Mouse (Mus musculus) heart, embryonic 12.5 days (tissue): ENCODE results near the gene Ewsr1. TPM values are rescaled to one million over a fixed set of nuclear protein-coding genes. Genes with fewer than 3 reads are reported as not detected.

Experiments
- ATAC-seq: fragments of 200-750 bp; cut with Nextera tagmentation; 2 replicates; pipeline ENCODE4 v1.8.0; 2017; ENCODE audit warnings: moderate TSS enrichment, moderate library complexity; ENCODE audit not compliant: insufficient number of reproducible peaks, low FRiP score
- H3K27ac ChIP-seq: fragments of 300-500 bp; sonication (generic); 2 replicates; pipeline ENCODE4 v1.5.1; 2016; ENCODE audit warnings: mild to moderate bottlenecking, moderate library complexity; ENCODE audit not compliant: poor library complexity, severe bottlenecking
- H3K27me3 ChIP-seq: fragments of 300-500 bp; sonication (generic); replicated peaks from 2 replicates; pipeline ENCODE4 v1.6.1; 2016; ENCODE audit warnings: mild to moderate bottlenecking, moderate library complexity
- H3K36me3 ChIP-seq: fragments of 300-500 bp; sonication (generic); 2 replicates; pipeline ENCODE4 v1.6.1; 2016; ENCODE audit warnings: mild to moderate bottlenecking, moderate library complexity
- H3K4me1 ChIP-seq: fragments of 300-500 bp; sonication (generic); replicated peaks from 2 replicates; pipeline ENCODE4 v1.6.1; 2016; ENCODE audit warnings: mild to moderate bottlenecking
- H3K4me2 ChIP-seq: fragments of 300-500 bp; sonication (generic); 2 replicates; pipeline ENCODE4 v1.6.1; 2016; ENCODE audit warnings: mild to moderate bottlenecking, moderate library complexity
- H3K4me3 ChIP-seq: fragments of 300-500 bp; sonication (generic); 2 replicates; pipeline ENCODE4 v1.5.1; 2016; ENCODE audit warnings: mild to moderate bottlenecking
- H3K9ac ChIP-seq: fragments of 300-500 bp; sonication (generic); 2 replicates; pipeline ENCODE4 v1.6.1; 2016; ENCODE audit warnings: mild to moderate bottlenecking, moderate library complexity
- H3K9me3 ChIP-seq: fragments of 300-500 bp; sonication (generic); replicated peaks from 2 replicates; pipeline ENCODE4 v1.6.1; 2016; ENCODE audit warnings: mild to moderate bottlenecking, moderate library complexity
- WGBS: fragments of 180-500 bp; shearing (Covaris S2); methylation state at CpG from one replicate; pipeline ENCODE4 v1.1.7; 2016; 5-methylcytosine and 5-hydroxymethylcytosine counted together
- polyA plus RNA-seq: library from polyadenylated mRNA; unstranded; fragments of >200 nt; fragmentation: Nextera tagmentation; extraction: Ambion mirVana; gene quantifications from 2 replicates; pipeline ENCODE4 v1.2.1, GENCODE M21; 2016

Ewsr1 gene
- polyA plus RNA-seq, 1 experiment from 2014 or later = 475 TPM

DNA sequence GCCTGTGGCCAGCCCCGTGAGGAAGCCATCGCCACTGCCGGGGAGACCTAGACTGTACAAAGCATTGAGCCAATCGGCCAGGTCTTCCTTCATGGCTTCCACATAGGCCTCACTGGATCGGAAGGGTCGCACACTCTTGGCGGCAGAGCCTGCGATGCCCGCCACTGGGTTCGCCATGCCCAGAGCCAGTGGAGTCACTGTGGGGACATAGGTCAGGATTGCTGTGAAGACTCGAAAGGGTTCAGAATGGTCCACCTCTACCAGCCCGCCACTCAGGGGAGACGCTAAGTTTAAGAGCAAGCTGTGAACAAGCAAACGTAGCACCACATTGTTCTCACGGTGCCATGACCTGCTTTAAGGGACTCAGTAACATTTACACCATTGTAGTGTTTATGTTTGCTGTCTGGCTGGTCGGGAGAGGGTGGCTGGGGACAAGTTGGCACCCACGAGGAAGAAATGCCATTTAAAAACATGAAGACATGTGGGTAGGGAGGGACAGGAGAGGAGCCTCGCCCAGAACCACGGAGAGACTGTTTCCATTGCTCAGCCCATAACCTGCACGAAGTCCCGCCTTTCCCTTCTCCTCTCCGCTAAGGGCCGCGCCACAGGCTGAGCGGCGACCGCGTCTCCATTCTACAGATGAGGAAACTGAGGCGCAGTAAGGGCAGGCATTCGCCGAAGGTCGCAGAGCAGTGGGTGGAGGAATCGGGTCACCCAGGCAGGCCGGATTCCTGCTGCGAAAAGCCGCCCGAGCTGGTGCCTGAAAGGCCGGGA, 34.6 kb downstream of the Ewsr1 start:
- peaks cover 46% of the 10 kb centered on the region for H3K27me3 ChIP-seq
- peak overlapping the region; percentile 87 for H3K4me3 ChIP-seq
- H3K9ac ChIP-seq = peak overlapping the region; percentile 88
- peaks cover 51% of the 10 kb centered on the region for H3K4me1 ChIP-seq
- H3K9me3 ChIP-seq = no peaks in the 10 kb centered on the region
- no peak for ATAC-seq
- 14% methylated on average over 38 of the region's 38 CpGs for WGBS
- H3K27ac ChIP-seq = no peak overlapping the region
- H3K4me2 ChIP-seq = peak overlapping the region; percentile 97
- peaks cover 25% of the 10 kb centered on the region for H3K36me3 ChIP-seq

DNA sequence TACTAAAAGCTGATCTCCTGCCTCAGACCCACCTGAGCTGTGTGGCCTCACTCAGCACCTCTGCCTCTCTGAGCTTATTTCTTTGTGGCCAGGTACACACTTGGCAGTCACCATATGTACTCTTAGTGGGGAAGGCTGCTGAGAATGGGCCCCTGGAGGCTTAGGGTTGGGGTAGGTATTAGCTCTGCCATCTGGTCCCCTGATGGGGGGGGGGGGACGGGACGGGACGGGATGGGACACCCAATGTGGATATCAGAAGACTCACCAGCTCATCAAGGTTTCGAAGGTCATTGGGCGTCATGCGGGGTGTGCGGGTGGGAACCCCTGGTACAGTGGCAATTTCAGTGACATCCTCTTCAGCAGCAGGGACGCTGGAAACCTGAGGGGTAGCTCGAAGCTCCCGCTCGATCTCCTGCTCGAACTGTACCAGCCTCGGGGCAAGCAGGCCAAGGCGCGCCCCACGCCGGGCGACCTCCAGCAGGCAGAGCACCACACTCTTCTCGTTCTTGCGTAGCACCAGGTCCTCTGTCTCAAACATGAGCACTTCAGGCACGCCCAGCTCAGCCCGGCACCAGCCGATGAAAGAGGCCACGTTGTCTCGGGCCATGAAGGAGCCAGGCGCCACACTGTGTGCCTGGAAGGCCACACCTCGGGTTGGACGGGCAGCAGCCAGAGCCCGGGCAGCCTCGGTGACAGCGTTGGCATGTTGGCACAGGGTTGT, 35.3 kb downstream of the Ewsr1 start:
- WGBS = 50% methylated on average over 31 of the region's 31 CpGs
- Histone ChIP-seq H3K4me2 (peak overlapping the region; percentile 97), H3K9ac (peak overlapping the region; percentile 88), H3K27ac (no peak overlapping the region), H3K9me3 (no peaks in the 10 kb centered on the region), H3K27me3 (peaks cover 53% of the 10 kb centered on the region), H3K4me3 (peak overlapping the region; percentile 87), H3K36me3 (peaks cover 17% of the 10 kb centered on the region), H3K4me1 (peaks cover 58% of the 10 kb centered on the region)
- ATAC-seq = no peak

DNA sequence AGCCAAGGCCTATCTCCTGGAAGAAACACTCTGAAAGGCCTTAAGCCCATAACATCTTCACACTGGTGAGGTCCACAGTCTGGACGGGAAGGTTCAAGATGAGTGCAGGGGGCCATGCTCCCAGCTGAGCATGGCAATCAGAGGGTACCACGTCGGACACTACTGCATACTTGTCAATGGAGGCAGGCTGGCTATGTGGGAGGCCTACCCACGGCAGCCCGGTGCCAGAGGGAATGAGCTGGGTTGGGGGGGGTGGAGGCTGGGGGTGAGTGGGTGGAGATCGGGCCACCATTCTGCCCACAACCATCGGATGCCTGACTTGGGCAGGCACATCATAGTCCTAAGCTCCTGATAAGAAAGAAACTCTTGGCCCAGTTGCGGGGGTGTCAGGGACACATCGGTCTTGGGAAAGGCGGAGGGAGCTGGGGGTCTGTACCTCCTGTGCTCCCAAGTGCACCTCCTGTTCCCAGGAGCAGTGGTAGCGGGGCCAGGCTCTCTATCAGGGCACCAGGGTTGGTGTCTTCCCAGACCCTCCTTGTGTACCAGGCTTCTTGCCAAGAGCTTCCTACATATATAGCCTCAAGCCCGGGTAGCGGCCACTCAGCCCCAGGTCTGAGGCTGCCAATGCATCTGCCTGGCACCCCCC, 36.1 kb downstream of the Ewsr1 start:
- peaks cover 64% of the 10 kb centered on the region for H3K4me1 ChIP-seq
- no peak overlapping the region for H3K9ac ChIP-seq
- H3K36me3 ChIP-seq = peaks cover 10% of the 10 kb centered on the region; the same call in 1 of the 2 replicates
- no peak overlapping the region for H3K27ac ChIP-seq
- H3K4me3 ChIP-seq = no peak overlapping the region
- peaks cover 61% of the 10 kb centered on the region for H3K27me3 ChIP-seq
- H3K4me2 ChIP-seq = 0 out of 2 replicates have a peak overlapping the region, but pooled peaks have one; percentile 78
- no peaks in the 10 kb centered on the region for H3K9me3 ChIP-seq
- no peak for ATAC-seq
- 74% methylated on average over 13 of the region's 13 CpGs for WGBS

DNA sequence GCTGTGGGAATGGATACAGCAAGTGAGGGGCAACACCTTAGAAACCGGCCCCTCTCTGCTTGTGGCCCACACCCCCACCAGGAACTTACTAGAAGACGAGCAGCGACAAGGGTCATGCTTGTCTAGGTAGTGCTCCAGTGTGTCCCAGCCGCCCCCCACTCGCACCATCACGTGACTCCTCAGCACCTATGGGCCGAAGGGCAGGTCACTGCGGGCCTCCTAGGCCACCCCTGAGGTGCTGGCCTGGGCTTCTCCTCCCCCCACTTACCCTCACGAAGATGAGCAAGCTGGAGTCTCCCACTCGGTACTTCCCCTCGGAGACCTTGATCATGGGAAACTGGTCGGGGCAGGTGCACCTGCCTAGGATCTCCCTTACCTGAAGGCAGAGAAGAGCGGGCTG, 36.7 kb downstream of the Ewsr1 start:
- ATAC-seq = no peak
- H3K27ac ChIP-seq = no peak overlapping the region
- peak overlapping the region; percentile 60; the same call in 1 of the 2 replicates for H3K9ac ChIP-seq
- H3K4me3 ChIP-seq = peak overlapping the region; percentile 46
- H3K4me2 ChIP-seq = peak overlapping the region; percentile 78
- no peaks in the 10 kb centered on the region for H3K9me3 ChIP-seq
- 24% methylated on average over 13 of the region's 13 CpGs for WGBS
- 0 out of 2 replicates have a peak, but pooled peaks cover 8% of the 10 kb centered on the region for H3K36me3 ChIP-seq
- peaks cover 68% of the 10 kb centered on the region for H3K4me1 ChIP-seq
- H3K27me3 ChIP-seq = peaks cover 67% of the 10 kb centered on the region

DNA sequence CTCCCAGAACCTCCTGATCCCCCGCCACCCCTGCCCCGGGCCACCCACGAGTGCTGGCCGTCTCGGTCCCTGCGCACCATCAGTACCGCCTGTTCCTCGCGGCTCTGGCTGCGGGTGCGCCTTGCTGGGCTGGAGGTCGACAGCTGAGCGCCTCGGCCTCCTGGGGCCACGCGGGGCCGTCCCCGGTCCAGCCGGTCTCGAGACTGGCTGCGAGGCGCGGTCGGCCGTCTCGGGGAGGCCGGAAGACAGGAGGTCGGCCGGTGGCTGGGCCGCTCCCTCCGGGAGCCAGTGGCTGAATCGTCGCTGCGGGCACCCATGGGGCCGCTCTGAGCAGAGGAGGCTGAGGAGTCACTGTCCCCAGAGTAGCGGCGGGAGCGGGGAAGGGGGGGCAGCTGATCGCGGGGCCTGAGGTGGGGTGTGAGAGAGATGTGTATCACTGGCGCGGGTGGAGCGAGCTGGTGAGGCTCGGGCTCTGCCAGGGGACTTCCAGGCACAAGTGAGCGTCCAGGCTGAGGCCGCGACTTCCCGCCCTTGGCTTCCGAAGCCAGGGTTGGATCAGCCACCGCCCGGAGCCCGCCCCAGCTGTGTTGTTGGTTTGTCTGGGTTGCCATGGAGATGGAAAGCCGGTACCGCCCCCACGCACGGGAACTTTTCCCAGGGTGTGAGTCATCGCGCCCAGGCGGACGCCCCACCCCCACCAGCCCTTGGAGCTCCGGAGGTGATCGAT, 37.5 kb downstream of the Ewsr1 start:
- H3K27ac ChIP-seq = no peak overlapping the region
- H3K9me3 ChIP-seq = no peaks in the 10 kb centered on the region
- ATAC-seq = peak; percentile 64
- peaks cover 68% of the 10 kb centered on the region for H3K4me1 ChIP-seq
- H3K4me3 ChIP-seq = peak overlapping the region; percentile 46
- H3K27me3 ChIP-seq = peaks cover 75% of the 10 kb centered on the region
- H3K36me3 ChIP-seq = 0 out of 2 replicates have a peak, but pooled peaks cover 8% of the 10 kb centered on the region
- WGBS = 3% methylated on average over 62 of the region's 62 CpGs
- H3K9ac ChIP-seq = peak overlapping the region; percentile 60; the same call in 1 of the 2 replicates
- peak overlapping the region; percentile 78 for H3K4me2 ChIP-seq

DNA sequence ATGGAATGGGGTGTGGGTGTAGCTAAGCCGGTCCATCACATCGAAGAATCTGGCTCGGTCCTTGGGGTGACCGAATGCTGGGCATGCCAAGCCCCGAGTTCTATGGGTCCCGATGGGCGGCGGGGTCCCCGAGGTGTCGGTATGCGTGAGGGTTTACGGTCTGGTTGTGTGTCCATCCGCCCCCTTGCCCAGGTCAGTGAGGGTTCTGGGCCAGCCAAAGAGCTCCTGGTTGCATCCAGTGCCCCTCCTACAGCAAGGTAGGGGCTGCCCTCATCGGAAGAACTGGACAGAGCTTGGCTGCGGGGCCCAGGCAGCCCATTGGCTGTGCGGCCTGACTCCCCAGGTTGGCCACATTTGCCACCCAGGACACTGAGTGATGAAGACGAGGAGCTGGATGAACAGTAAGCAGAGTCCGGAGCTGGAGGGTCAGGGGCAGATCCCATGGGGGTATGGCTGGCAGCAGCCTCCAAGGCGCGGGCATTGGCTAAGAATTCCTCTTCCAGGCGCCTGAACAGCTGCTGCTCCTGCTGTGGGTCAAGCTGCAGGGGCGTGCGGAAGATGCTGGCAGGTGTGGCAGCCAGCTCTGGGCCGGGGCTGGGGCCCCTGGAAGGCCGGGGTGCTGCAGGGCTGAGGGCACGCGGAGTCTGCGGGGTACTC, 38.2 kb downstream of the Ewsr1 start:
- peaks cover 82% of the 10 kb centered on the region for H3K27me3 ChIP-seq
- peak overlapping the region; percentile 60; the same call in 1 of the 2 replicates for H3K9ac ChIP-seq
- H3K4me1 ChIP-seq = peaks cover 71% of the 10 kb centered on the region

DNA sequence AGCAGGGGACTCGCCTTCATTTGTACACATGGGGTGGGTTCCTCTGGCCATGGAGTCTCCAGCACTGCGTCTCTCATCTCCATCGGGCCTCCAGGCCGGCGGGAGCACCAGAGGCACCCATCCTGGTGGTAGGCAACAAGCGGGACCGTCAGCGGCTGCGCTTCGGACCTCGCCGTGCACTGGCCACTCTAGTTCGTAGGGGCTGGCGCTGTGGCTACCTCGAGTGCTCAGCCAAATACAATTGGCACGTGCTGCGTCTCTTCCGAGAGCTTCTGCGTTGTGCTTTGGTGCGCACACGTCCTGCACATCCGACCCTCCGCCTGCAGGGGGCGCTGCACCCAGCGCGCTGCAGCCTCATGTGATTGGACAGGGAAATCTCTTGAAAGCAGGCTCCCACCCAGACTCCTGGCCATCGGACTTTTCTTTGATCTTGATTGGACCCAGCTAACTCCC, 39.3 kb downstream of the Ewsr1 start:
- Histone ChIP-seq H3K27ac (no peak overlapping the region), H3K4me2 (no peak overlapping the region), H3K9ac (no peak overlapping the region), H3K27me3 (peaks cover 91% of the 10 kb centered on the region), H3K36me3 (0 out of 2 replicates have a peak, but pooled peaks cover 8% of the 10 kb centered on the region), H3K4me1 (peaks cover 68% of the 10 kb centered on the region), H3K9me3 (no peaks in the 10 kb centered on the region), H3K4me3 (peak overlapping the region; percentile 8; the same call in 1 of the 2 replicates)
- WGBS = 12% methylated on average over 27 of the region's 27 CpGs
- ATAC-seq = no peak

More for the DNA sequence above, 38.2 kb downstream of the Ewsr1 start:
- WGBS = 55% methylated on average over 28 of the region's 28 CpGs
- peak overlapping the region; percentile 78 for H3K4me2 ChIP-seq
- no peaks in the 10 kb centered on the region for H3K9me3 ChIP-seq
- 0 out of 2 replicates have a peak, but pooled peaks cover 8% of the 10 kb centered on the region for H3K36me3 ChIP-seq
- ATAC-seq = no peak
- H3K27ac ChIP-seq = no peak overlapping the region
- peak overlapping the region; percentile 46 for H3K4me3 ChIP-seq

DNA sequence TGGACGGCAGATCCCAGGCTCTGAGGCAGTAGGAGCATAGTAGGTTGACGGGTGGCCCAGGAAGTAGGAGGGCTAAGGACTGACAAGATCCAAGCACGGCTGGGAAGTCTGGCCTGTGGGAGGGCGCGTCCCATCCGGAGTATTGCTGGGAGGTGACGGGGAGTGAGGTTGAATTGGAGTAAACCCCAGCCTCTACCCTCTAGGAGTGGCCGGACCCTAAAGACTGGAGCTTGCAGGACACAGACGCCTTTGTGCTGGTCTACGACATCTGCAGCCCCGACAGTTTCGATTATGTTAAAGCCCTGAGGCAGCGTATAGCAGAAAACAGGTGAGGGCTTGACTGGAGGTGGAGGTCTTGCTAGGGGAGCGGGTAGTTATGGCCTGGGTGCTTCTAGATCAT, 39.8 kb downstream of the Ewsr1 start:
- no peaks in the 10 kb centered on the region for H3K9me3 ChIP-seq
- H3K9ac ChIP-seq = no peak overlapping the region
- no peak overlapping the region for H3K4me2 ChIP-seq
- 0 out of 2 replicates have a peak, but pooled peaks cover 8% of the 10 kb centered on the region for H3K36me3 ChIP-seq
- H3K4me3 ChIP-seq = peak overlapping the region; percentile 8
- H3K4me1 ChIP-seq = peaks cover 63% of the 10 kb centered on the region
- H3K27me3 ChIP-seq = peaks cover 91% of the 10 kb centered on the region
- no peak for ATAC-seq
- 29% methylated on average over 14 of the region's 14 CpGs for WGBS
- H3K27ac ChIP-seq = no peak overlapping the region

DNA sequence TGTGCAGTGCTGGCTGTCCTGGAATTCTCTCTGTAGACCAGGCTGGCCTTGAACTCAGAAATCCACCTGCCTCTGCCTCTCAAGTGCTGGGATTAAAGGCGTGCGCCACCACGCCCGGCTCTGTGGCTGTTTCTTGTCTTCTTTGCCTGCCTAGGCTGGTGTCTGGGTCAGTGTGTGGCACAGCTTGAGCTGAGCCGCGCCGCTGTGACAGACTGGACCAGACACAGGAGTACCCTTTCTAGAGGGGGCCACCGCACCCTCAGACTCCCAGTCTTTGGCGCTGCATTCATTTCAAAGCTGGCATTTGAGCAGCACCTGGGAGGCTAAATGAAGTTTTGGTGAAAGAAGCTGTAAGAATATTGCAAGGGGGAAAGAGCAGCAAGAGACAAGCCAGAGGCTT, 40.3 kb downstream of the Ewsr1 start:
- ATAC-seq = no peak
- Histone ChIP-seq H3K4me1 (peaks cover 58% of the 10 kb centered on the region), H3K9me3 (no peaks in the 10 kb centered on the region), H3K27ac (no peak overlapping the region), H3K36me3 (0 out of 2 replicates have a peak, but pooled peaks cover 8% of the 10 kb centered on the region), H3K4me3 (peak overlapping the region; percentile 54), H3K27me3 (peaks cover 87% of the 10 kb centered on the region), H3K4me2 (peak overlapping the region; percentile 90; the same call in 1 of the 2 replicates), H3K9ac (no peak overlapping the region)
- WGBS = 37% methylated on average over 9 of the region's 9 CpGs
